Mouse (Mus musculus): ENCODE results near the gene Hoxc4.

Hoxc4 gene

DNA sequence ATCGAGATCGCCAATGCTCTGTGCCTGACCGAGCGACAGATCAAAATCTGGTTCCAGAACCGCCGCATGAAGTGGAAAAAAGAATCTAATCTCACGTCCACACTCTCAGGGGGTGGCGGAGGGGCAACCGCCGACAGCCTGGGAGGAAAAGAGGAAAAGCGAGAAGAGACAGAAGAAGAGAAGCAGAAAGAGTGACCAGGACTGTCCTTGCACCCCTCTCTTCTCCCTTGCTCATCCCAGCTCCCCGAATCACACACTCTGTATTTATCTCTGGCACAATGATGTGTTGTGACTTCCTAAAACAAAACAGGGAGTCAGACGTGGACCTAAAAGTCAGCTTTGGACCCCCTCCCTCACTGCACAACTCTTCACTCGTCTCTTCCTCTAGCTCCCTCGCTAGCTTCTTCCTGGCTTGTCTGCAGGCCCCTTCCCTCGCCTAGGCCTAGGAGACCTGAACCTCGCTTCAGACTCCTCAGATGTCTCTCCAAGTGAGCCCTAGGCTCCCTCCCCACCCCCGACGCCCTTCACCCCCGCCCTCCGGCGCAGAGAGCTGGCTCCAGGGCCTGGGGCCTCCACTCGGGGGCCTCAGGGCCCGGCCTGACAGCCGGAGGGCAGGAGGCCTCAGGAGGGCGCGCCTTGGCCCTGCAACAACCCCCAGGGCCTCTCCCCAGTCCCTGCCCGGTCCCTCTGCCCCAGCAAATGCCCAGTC is 7.7 kb upstream of the Hoxc4 start:
- intact Hi-C loops (cut with DNase I): loop anchor here (5.0 kb wide), 1 partner anchor 111 kb away; no protein-coding TSS in a partner anchor

- intact Hi-C loops (cut with DNase I): loop anchor here (5.0 kb wide), 1 partner anchor 110 kb away; no protein-coding TSS in a partner anchor
Measured at GRCm38 (mm10) chr15:103011928-103012486, 6.7 kb upstream of the Hoxc4 start.

GRCm38 (mm10) chr15:103013238-103013984 is 5.3 kb upstream of the Hoxc4 start:
- intact Hi-C loops (cut with DNase I): loop anchor here (5.0 kb wide), 1 partner anchor 109 kb away; no protein-coding TSS in a partner anchor

DNA sequence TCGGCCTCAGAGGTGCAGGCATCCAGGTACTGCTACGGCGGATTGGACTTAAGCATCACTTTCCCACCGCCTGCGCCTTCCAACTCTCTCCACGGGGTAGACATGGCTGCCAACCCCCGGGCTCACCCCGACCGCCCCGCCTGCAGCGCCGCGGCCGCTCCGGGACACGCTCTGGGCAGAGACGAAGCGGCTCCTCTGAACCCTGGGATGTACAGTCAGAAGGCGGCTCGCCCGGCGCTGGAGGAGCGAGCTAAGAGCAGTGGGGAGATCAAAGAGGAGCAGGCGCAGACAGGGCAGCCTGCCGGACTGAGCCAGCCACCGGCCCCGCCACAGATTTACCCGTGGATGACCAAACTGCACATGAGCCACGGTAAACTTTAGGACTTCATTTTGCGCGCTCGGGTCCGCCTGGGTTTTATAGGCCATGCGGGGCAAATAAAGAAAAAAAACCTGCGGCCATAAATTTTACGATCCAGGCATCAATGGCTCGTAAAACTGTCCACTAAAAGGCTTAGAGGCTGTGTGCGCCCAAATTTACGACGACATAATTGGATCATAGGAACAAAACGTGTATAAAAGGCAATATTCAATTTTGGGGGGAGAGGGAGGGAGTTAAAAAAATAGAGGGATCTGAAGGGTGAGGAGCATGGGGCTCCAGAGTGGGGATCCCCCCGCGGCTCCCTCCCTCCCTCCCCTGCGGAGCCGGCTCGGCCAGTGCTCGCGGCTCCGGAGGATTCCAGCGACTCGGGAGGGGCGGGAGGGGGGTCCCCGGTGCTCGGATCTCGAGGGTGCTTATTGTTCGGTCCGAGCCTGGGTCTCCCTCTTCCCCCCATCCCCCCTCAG is 4.3 kb upstream of the Hoxc4 start:
- intact Hi-C loops (cut with DNase I): loop anchor here (5.0 kb wide), 1 partner anchor 108 kb away; no protein-coding TSS in a partner anchor

DNA sequence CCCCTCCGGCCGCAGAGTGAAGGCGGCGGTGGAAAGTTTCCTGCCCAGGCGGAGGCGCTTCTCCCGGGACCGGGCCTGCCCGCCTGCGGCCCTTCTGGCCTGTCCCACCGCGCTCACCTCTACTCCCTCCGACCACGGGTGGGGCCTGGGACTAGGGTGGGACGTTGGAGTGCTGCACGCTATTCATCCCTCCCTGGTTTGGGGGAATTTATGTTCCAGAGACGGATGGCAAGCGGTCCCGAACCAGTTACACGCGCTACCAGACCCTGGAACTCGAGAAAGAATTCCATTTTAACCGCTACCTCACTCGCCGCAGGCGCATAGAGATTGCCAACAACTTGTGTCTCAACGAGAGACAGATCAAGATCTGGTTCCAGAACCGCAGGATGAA is 3.7 kb upstream of the Hoxc4 start:
- intact Hi-C loops (cut with DNase I): no loop called here

GRCm38 (mm10) chr15:103015406-103016166 is 3.1 kb upstream of the Hoxc4 start:
- intact Hi-C loops (cut with DNase I): no loop called here

- intact Hi-C loops (cut with DNase I): no loop called here
Measured at GRCm38 (mm10) chr15:103020899-103021418, 2.2 kb downstream of the Hoxc4 start.

- intact Hi-C loops (cut with DNase I): no loop called here
Measured at GRCm38 (mm10) chr15:103021544-103021943, 2.8 kb downstream of the Hoxc4 start.

GRCm38 (mm10) chr15:103024131-103024530 is 5.4 kb downstream of the Hoxc4 start:
- intact Hi-C loops (cut with DNase I): no loop called here

GRCm38 (mm10) chr15:103027266-103028235 is 8.8 kb downstream of the Hoxc4 start:
- intact Hi-C loops (cut with DNase I): no loop called here

- intact Hi-C loops (cut with DNase I): no loop called here
Measured at GRCm38 (mm10) chr15:103028916-103029512, 10.3 kb downstream of the Hoxc4 start.

GRCm38 (mm10) chr15:103030142-103030541 is 11.4 kb downstream of the Hoxc4 start:
- intact Hi-C loops (cut with DNase I): no loop called here

DNA sequence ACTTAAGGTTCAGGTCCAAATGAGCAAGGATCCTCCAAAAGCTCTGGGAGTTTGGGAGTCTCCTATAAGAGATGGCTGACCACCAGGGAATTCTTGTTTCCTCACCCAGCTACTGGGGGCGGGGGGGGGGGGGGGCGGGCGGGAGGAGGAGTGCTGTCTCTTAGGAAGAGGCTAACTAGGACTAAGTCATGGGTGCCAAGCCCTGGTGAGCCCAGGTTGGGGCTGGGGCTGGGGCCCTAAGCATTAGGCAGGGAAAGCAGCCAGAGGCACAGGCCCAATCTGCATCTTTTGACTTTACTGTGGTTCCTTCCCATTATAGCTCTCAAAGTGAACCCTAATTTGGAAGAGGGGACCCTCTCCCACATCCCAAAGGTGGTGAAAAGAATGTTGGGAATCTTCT is 13.4 kb downstream of the Hoxc4 start:
- intact Hi-C loops (cut with DNase I): no loop called here

DNA sequence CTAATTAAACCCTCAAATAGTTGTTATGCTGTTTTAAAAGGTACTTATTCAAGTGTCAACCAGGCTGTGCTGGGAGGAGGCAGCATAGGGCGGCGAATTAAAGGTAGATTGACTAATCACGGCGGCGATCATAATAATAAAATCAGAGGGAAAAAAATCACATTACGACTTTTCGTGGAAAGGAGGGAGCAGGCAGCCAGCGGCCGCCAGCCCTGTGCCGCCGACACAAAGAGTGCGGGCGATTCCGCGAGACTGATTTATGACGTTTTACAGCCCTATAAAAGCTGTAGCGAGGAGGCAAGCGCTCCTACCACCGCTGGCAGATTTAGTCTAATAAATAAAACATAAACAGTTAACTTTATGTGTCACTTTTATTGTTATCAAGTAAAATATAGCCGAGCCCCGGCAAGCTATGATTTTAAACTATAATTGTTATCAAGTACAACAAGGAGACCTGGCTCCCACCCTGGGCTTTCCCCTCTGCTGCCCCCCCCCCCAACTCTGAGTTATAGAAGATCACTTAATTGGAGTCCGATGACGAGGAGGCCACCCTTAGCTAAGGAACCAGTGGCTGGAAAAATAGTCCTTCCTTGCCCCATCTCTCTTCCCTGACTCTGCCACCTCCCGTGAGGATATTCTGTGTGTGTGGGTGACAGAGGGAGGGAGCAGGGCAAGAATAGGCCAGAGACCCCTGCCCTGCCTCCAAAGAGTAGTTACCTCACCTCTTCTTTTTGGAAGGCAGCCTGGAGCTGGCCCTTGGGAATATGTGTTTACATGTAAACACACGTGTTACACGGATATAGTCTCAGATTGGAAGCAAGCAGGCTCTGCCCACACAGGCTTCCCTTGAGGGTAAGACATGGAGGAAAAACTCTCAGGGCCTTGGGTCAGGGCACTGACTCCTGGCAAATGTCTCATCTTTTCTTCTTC is 14.2 kb downstream of the Hoxc4 start:
- intact Hi-C loops (cut with DNase I): no loop called here

DNA sequence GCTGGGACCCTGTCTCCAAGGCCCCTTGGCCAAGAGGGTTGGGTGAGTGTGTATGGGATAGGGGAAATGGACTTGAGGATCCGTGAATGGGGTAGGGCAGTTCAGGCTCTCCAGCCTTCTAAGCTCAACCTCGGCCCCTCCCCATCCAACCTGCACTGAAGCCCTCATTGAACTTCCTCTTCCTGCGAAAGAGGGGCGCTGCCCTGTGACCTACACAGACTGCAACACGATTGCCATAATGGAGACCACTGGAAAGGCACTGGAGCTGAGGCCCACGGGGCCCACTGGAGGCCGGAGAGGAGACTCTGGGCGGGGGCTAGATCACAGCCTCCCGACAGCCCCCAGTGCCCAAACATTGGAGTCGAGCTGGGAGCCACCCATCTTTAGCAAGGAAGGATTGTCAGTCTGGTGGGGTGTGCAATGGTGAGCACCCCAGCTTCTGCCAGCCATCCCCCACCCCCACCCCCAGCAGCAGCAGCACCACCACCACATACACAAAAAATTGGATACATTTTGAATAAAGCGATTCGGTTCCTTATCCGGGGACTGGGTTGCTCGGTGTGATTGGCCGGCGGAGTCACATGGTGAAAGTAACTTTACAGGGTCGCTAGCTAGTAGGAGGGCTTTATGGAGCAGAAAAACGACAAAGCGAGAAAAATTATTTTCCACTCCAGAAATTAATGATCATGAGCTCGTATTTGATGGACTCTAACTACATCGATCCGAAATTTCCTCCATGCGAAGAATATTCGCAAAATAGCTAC is 15.5 kb downstream of the Hoxc4 start:
- intact Hi-C loops (cut with DNase I): no loop called here

DNA sequence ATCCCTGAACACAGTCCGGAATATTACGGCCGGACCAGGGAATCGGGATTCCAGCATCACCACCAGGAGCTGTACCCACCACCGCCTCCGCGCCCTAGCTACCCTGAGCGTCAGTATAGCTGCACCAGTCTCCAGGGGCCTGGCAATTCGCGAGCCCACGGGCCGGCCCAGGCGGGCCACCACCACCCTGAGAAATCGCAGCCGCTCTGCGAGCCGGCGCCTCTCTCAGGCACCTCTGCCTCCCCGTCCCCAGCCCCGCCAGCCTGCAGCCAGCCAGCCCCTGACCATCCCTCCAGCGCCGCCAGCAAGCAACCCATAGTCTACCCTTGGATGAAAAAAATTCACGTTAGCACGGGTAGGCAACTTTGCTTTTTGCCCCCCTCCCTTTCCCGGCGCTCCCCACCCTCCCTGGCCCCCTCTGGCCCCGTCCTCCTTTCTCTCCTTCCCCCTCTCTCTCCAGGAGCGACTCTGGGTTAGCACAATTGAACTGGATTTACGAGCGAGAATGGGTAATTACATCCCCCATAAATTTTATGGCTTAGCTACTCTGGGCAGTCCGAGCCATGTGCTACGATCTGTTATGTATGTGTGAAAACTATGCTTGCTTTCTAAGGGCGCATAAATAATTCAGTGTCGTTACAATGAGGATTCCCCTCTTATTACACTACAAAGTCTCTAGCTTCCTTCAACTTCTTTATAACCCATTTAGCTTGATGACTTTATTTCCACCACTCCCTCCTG is 16.2 kb downstream of the Hoxc4 start:
- intact Hi-C loops (cut with DNase I): no loop called here
